Mouse (Mus musculus): ENCODE measurements around the gene Relt. TPM values are rescaled to one million over a fixed set of nuclear protein-coding genes. Genes with fewer than 3 reads are reported as not detected.

Gene Relt
- total RNA-seq, 1 experiment: 16.1 TPM

GRCm38 (mm10) chr7:100881950-100882349 is 18.7 kb upstream of the Relt start:
- peaks cover 33% of the 10 kb centered on the region; the same call in 1 of the 2 replicates for H3K36me3 ChIP-seq (ENCODE audit: control insufficient read depth, insufficient read depth, low read length, poor library complexity, severe bottlenecking)
- in situ Hi-C loops (cut with MboI; ENCODE audit: low sequenced_read_pairs in 2 of 2, unreplicated experiment in 2 of 2): no loop called here

GRCm38 (mm10) chr7:100881531-100881930 is 18.3 kb upstream of the Relt start:
- DNase-seq (ENCODE audit: low read depth, low spot score): no peak
- in situ Hi-C loops (cut with MboI; ENCODE audit: low sequenced_read_pairs in 2 of 2, unreplicated experiment in 2 of 2): no loop called here
- Histone ChIP-seq H3K9ac (ENCODE audit: insufficient read depth, low read depth, low read length, poor library complexity, severe bottlenecking) (no peak overlapping the region), H3K36me3 (ENCODE audit: control insufficient read depth, insufficient read depth, low read length, poor library complexity, severe bottlenecking) (peaks cover 36% of the 10 kb centered on the region; the same call in 1 of the 2 replicates), H3K4me3 (ENCODE audit: insufficient read depth in 1 of 2, low read depth in 1 of 2, low read length in 2 of 2, poor library complexity in 1 of 2, severe bottlenecking in 1 of 2) (no peak overlapping the region), H3K9me3 (ENCODE audit: control insufficient read depth, insufficient read depth, low read depth, low read length) (no peaks in the 10 kb centered on the region), H3K27ac (ENCODE audit: insufficient read depth, low read depth, low read length, poor library complexity, severe bottlenecking) (no peak overlapping the region), H3K4me1 (ENCODE audit: control insufficient read depth in 2 of 2, insufficient read depth in 2 of 2, low read length in 2 of 2, poor library complexity in 1 of 2) (peaks cover 0 to 4% of the 10 kb centered on the region in 2 experiments; a peak in 1 of 4 replicates)
- TF ChIP-seq CHD2 (IDR thresholded peaks at IDR 0.05; ENCODE audit: low read depth, low read length) (no peak), MAFK (IDR thresholded peaks at IDR 0.05; ENCODE audit: insufficient read depth, low read depth, low read length) (no peak), ZNF384 (IDR thresholded peaks at IDR 0.05; ENCODE audit: low read depth, low read length) (no peak), ZC3H11A (IDR thresholded peaks at IDR 0.05; ENCODE audit: borderline replicate concordance, low read depth, low read length) (no peak), HCFC1 (IDR thresholded peaks at IDR 0.05; ENCODE audit: borderline replicate concordance, insufficient read depth, low read length) (no peak)

More at GRCm38 (mm10) chr7:100881950-100882349, 18.7 kb upstream of the Relt start:
- Histone ChIP-seq H3K9ac (ENCODE audit: insufficient read depth, low read depth, low read length, poor library complexity, severe bottlenecking) (no peak overlapping the region), H3K9me3 (ENCODE audit: control insufficient read depth, insufficient read depth, low read depth, low read length) (no peaks in the 10 kb centered on the region), H3K4me3 (ENCODE audit: insufficient read depth in 1 of 2, low read depth in 1 of 2, low read length in 2 of 2, poor library complexity in 1 of 2, severe bottlenecking in 1 of 2) (no peak overlapping the region), H3K27ac (ENCODE audit: insufficient read depth, low read depth, low read length, poor library complexity, severe bottlenecking) (no peak overlapping the region), H3K4me1 (ENCODE audit: control insufficient read depth in 2 of 2, insufficient read depth in 2 of 2, low read length in 2 of 2, poor library complexity in 1 of 2) (peaks cover 0 to 4% of the 10 kb centered on the region in 2 experiments; a peak in 1 of 4 replicates)
- no peak for DNase-seq (ENCODE audit: low read depth, low spot score)
- TF ChIP-seq ZC3H11A (IDR thresholded peaks at IDR 0.05; ENCODE audit: borderline replicate concordance, low read depth, low read length) (no peak), CHD2 (IDR thresholded peaks at IDR 0.05; ENCODE audit: low read depth, low read length) (no peak), MAFK (IDR thresholded peaks at IDR 0.05; ENCODE audit: insufficient read depth, low read depth, low read length) (no peak)

- Histone ChIP-seq H3K4me3 (ENCODE audit: insufficient read depth in 1 of 2, low read depth in 1 of 2, low read length in 2 of 2, poor library complexity in 1 of 2, severe bottlenecking in 1 of 2) (peak overlapping the region; percentile 54 to 55), H3K4me1 (ENCODE audit: control insufficient read depth in 2 of 2, insufficient read depth in 2 of 2, low read length in 2 of 2, poor library complexity in 1 of 2) (peaks cover 0 to 4% of the 10 kb centered on the region in 2 experiments; a peak in 1 of 4 replicates), H3K9ac (ENCODE audit: insufficient read depth, low read depth, low read length, poor library complexity, severe bottlenecking) (0 out of 2 replicates have a peak overlapping the region, but pooled peaks have one; percentile 14), H3K27ac (ENCODE audit: insufficient read depth, low read depth, low read length, poor library complexity, severe bottlenecking) (no peak overlapping the region), H3K36me3 (ENCODE audit: control insufficient read depth, insufficient read depth, low read length, poor library complexity, severe bottlenecking) (peaks cover 37% of the 10 kb centered on the region; the same call in 1 of the 2 replicates), H3K9me3 (ENCODE audit: control insufficient read depth, insufficient read depth, low read depth, low read length) (no peaks in the 10 kb centered on the region)
- DNase-seq (ENCODE audit: low read depth, low spot score): peak; percentile 83
- in situ Hi-C loops (cut with MboI; ENCODE audit: low sequenced_read_pairs in 2 of 2, unreplicated experiment in 2 of 2): no loop called here
- TF ChIP-seq MAFK (IDR thresholded peaks at IDR 0.05; ENCODE audit: insufficient read depth, low read depth, low read length): no peak
- TF ChIP-seq HCFC1 (IDR thresholded peaks at IDR 0.05; ENCODE audit: borderline replicate concordance, insufficient read depth, low read length): 0 out of 2 replicates have a peak, but pooled peaks have one; percentile 9
- TF ChIP-seq ZNF384 (IDR thresholded peaks at IDR 0.05; ENCODE audit: low read depth, low read length): no peak
- TF ChIP-seq CHD2 (IDR thresholded peaks at IDR 0.05; ENCODE audit: low read depth, low read length): no peak
- TF ChIP-seq ZC3H11A (IDR thresholded peaks at IDR 0.05; ENCODE audit: borderline replicate concordance, low read depth, low read length): 0 out of 2 replicates have a peak, but pooled peaks have one; percentile 7
Observed at GRCm38 (mm10) chr7:100879595-100879994, 16.3 kb upstream of the Relt start.

GRCm38 (mm10) chr7:100876771-100877170 is 13.5 kb upstream of the Relt start:
- H3K27ac ChIP-seq (ENCODE audit: insufficient read depth, low read depth, low read length, poor library complexity, severe bottlenecking): no peak overlapping the region
- in situ Hi-C loops (cut with MboI; ENCODE audit: low sequenced_read_pairs in 2 of 2, unreplicated experiment in 2 of 2): no loop called here

More at GRCm38 (mm10) chr7:100876771-100877170, 13.5 kb upstream of the Relt start:
- DNase-seq (ENCODE audit: low read depth, low spot score): no peak
- H3K36me3 ChIP-seq (ENCODE audit: control insufficient read depth, insufficient read depth, low read length, poor library complexity, severe bottlenecking): peaks cover 32% of the 10 kb centered on the region; the same call in 1 of the 2 replicates
- H3K9me3 ChIP-seq (ENCODE audit: control insufficient read depth, insufficient read depth, low read depth, low read length): no peaks in the 10 kb centered on the region
- H3K9ac ChIP-seq (ENCODE audit: insufficient read depth, low read depth, low read length, poor library complexity, severe bottlenecking): no peak overlapping the region
- TF ChIP-seq HCFC1 (IDR thresholded peaks at IDR 0.05; ENCODE audit: borderline replicate concordance, insufficient read depth, low read length): no peak
- no peak for TF ChIP-seq MAFK (IDR thresholded peaks at IDR 0.05; ENCODE audit: insufficient read depth, low read depth, low read length)
- TF ChIP-seq CHD2 (IDR thresholded peaks at IDR 0.05; ENCODE audit: low read depth, low read length): no peak
- no peak for TF ChIP-seq ZNF384 (IDR thresholded peaks at IDR 0.05; ENCODE audit: low read depth, low read length)
- TF ChIP-seq ZC3H11A (IDR thresholded peaks at IDR 0.05; ENCODE audit: borderline replicate concordance, low read depth, low read length): no peak
- no peak overlapping the region for H3K4me3 ChIP-seq (ENCODE audit: insufficient read depth in 1 of 2, low read depth in 1 of 2, low read length in 2 of 2, poor library complexity in 1 of 2, severe bottlenecking in 1 of 2)
- no peaks in the 10 kb centered on the region; a peak in 1 of 4 replicates for H3K4me1 ChIP-seq (ENCODE audit: control insufficient read depth in 2 of 2, insufficient read depth in 2 of 2, low read length in 2 of 2, poor library complexity in 1 of 2)
